Mouse (Mus musculus) A20 (cell line): ENCODE measurements around the gene Cnot2.
"Not testable (repeated sequence)": the region's sequence is repeated elsewhere in the genome, so short reads cannot be mapped to it uniquely, and the experiment has no call there.

Experiments
- DNase-seq: peaks from one replicate; pipeline ENCODE4 v3.0.0-alpha.2; 2011; ENCODE audit warnings: low read depth, low spot score

The Cnot2 gene

GRCm38 (mm10) chr10:116581369-116581718 is at the start of gene Cnot2:
Gene Cnot2 (minus strand): TSS chr10:116581511.
- DNase-seq: peak; percentile 96

- no peak for DNase-seq
Measured at GRCm38 (mm10) chr10:116628926-116629325, 47.6 kb upstream of the Cnot2 start.

- DNase-seq: no peak
Measured at GRCm38 (mm10) chr10:116626009-116626408, 44.7 kb upstream of the Cnot2 start.

DNA sequence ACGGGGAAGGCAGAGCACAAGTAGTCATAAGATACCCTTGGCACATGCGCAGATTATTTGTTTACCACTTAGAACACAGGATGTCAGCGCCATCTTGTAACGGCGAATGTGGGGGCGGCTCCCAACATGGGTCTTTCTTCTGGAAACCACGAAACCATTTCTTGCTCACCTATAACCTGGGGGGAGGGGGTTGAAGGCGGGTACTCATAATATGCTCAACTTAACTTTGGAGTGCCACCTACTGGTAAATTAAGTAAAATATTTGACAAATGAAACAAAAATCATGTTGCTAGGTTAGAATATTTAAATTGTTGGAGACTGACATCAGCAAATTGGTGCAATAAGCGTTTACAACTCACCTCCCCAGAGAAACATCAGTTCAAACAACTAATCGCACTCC is 31.9 kb upstream of the Cnot2 start:
- peak; percentile 97 for DNase-seq

DNA sequence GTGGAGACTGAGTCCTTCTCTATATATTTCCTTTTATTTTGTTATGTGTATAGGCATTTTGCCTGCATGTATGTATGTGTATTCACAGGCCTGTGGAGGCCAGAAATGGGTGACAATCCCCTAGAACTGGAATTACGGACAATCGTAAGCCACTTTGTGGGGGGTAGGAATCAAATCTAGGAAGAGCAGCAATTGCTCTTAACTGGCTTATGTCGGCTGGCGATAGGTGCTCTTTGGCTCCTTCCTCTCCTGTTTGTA is 23.5 kb upstream of the Cnot2 start:
- peak; percentile 45 for DNase-seq

- DNase-seq: peak; percentile 56
Measured at GRCm38 (mm10) chr10:116604081-116604904, 23.0 kb upstream of the Cnot2 start.

DNA sequence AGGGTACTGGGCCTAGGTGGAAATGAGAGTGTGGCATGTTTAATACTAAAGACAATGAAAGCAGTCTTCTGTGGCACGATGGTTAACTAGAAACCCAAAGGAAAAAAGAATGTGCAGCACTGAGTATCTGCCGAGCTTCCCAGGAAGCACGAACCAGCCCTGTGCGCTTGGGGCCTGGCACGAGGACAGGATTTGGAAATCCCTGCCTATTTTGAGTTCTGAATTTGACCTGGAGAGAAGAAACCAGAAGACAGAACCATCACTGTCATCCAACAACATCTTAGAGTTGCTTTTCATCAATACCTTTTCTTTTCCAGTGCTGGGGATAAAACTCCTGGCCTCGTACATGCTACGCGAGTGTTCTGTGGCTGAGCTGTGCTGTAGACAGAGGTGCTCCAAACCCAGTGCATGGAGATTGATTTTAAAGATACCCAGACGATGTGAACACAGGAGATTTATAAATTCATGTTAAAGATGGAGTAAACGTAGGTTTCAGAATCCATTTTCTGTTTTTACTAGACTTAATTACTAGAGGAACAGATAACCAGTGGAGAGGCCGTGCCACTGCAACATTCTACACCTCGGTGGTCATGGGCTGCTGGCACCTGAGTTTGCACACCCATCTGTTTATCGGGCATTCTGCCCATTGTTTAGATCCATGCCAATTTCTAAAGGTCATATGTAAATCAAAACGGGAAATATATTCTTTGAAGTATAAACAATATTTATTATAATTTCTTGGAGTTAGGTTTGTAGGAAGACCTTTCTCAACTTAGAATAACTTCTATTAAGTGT is 17.9 kb upstream of the Cnot2 start:
- no peak for DNase-seq

DNA sequence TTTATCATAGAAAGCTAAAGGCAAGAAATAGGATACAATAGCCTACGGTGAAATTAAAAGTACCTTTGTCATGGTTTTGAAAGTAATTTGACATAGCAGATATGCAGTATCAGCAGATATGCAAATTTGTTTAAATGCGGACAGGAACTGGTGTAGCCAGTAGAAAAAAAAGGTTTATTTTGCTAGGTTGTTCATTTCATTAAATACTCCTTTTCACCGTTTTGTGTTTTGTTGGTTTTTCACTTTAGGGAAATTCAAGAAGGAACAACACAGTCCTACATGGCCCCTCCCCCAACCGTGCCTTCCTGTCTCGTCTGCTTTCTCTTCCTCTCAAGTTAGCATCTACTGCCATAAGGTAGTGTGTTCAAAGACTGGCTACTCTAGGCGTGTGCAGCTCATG is 1.4 kb upstream of the Cnot2 start:
- DNase-seq: peak; percentile 86

- peak; percentile 90 for DNase-seq
Measured at GRCm38 (mm10) chr10:116581719-116582481, 589 bp upstream of the Cnot2 start.

DNA sequence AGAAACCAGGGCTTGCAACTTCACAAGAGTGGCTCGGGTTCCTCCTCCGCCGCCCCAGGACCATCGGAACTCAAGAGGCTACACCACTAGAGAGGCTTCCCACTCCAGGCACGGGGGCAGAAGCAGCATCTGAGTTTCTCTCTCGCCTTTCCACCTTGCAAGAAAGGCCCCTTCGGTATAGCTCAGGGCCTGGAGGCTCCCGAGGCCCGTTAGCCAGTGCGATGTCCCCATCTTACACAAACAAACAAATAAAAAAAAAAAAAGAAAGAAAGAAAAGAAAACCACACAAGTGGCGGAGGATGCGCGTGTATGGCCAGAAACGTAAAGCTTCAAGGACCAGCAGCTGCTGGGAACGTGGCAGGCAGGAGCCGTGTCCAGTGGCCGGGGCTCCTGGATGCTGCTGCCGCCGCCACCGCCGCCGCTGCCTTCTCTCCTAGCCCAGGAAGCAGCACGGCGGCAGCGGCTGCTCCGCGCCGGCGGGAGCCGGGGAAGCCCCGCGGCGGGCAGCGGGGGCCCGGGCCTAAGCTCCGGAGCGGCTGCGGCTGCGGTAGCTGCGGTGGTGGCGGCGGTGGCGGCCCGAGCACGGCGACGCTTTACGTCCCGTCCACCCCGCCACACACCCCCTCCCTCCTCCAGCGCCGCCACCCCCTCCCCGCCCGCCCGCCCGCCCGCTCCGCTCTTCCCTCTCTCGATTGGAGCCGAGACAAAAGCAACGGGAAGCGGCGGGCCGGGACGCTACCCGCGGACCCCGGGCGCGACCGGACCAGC is 536 bp downstream of the Cnot2 start:
- DNase-seq: peak; percentile 85

- no peak for DNase-seq
Measured at GRCm38 (mm10) chr10:116579478-116579877, 1.8 kb downstream of the Cnot2 start.

- no peak for DNase-seq
Measured at GRCm38 (mm10) chr10:116578375-116578774, 2.9 kb downstream of the Cnot2 start.

- peak; percentile 54 for DNase-seq
Measured at GRCm38 (mm10) chr10:116577181-116577580, 4.1 kb downstream of the Cnot2 start.

GRCm38 (mm10) chr10:116576071-116576470 is 5.2 kb downstream of the Cnot2 start:
- not testable (repeated sequence) for DNase-seq

- no peak for DNase-seq
Measured at GRCm38 (mm10) chr10:116570526-116570925, 10.8 kb downstream of the Cnot2 start.

DNA sequence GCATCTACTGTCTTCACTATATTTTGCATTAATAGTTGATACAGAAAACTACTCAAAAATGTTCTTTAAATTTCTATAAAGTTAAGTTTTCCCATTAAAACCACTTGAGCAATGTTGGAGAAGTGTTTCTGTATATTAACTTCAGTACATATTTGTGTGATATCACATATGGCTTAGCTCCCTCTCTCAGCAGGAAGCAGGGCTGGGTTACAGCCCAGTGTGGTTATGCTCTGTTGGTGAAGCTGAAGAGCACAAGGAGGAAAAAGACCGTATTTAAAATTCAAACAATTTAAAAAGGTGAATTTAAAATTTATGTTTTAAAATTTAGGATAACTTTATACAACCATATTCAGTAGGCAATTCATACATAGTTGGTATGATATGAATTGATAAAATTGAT is 12.8 kb downstream of the Cnot2 start:
- peak; percentile 48 for DNase-seq

DNA sequence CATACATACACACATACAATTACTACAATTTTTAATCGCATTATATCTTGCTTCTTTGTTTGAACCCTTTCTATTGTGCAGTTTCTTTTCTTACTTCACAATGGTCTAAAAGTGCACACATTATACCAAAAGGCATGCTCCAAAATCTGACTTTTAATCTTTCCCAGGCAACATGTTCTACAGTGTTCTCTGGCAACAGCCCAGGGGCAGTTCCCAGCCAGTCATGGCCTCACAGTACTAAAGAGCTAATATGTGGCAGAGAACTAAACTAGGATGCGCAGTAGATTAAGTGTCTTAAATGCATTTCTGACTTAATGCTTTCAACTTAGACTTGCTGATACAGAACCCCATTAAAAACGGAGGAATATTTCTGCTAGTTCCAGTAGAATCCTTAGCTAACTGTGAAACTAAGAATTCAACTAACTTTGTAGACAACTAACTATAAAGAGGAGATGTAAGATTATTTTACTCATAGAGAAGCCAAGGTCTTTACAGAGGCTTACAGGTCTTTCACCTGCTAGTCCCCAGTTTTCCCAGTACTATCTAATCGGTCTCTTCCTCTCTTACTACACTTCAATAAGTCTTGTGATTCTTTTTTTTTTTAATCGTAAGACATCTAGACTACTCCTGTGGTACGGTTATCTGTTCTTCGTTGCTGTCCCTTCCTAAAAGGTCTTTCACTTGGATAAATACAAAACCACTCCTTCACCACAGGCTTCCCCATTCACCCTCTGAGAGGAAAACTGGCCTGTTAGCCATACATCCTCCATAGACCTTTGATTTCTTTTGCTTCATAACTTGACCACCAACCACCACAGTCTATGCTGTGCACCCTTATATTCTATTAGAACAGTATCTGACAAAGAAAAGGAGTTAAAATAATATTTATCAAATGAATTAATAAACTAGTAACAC is 13.6 kb downstream of the Cnot2 start:
- no peak for DNase-seq

DNA sequence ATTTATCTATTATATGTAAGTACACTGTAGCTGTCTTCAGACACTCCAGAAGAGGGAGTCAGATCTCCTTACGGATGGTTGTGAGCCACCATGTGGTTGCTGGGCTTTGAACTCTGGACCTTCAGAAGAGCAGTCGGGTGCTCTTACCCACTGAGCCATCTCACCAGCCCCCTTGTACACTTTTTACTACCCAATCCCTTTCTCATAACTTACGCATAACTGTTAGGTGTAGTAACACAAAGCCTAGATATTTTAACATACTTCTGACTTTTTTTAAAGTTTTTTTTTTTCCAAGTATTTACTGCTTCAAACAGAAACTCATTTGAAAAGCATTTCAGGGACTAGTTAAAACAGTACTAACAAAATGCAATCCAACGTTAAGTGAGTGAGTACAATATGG is 14.8 kb downstream of the Cnot2 start:
- not testable (repeated sequence) for DNase-seq

DNA sequence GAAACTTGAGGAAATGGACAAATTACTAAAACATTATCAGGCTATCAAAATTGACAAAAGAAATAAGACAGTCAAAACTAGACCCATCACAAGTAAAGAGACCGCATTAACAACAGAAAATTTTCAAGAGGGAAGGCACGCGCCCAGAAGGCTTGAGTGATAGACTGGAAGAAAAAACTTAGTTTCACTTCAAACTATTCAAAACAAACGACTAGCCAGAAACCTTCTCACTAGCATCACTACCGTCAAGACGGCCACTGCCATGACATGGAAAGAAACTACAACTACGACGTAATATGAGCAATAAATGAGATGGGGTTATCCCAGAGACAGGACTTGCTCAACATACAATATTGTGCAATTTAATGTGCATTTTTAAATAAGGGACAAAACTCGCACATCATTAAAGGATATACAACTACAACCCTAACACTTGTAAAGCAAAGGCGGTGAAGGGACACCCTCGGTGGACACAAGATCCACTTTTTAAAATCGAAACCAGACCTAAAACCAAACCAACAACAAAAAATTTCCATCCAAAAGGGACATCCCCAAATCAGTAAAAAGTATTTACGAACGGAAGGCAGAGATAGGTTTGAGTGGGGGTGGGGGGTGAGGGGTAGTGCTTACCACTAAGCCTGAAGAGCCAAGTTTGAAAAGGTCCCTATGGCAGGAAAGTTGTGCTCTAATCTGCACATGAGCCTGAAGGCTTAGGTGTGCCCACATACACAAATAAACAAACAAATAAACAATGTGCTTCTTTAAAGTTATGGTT is 16.3 kb downstream of the Cnot2 start:
- peak; percentile 85 for DNase-seq
